Mouse (Mus musculus): ENCODE results near the gene Rasl10a.

DNA sequence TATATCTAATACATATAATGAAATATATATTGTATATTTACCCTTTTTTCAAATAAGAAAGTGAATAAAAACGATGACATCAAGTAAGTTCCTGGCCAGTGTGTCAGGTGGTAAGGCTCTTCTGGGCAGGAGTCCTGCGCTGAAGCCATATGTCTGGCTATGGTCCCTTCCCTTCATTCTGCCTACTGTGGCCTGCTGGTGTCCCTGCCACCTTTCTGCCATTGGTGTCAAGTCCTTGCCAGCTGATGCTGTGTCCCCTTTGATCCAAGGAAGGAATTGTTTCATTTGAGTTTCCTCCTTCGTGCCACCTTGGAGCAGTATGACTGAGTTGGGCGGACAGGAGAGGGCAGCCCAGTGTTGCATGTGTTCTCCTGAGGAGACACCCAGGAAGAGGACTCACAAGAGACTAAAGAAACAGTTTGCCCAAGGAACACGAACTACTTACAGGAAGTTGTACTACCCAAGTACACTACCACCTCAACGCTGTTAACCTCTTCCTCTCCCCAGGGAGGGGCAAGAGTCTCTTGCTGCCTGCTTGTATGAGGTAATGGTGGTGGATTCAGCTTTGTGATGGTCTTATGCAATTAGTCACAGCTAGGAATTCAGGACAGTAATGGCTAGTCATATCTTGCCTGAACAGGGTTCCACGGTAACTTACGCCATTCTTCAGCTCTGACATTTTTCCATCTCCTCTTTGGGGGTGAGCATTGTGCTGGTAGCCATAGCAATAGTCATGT is 15.1 kb upstream of the Rasl10a start:
- TF ChIP-seq CTCF (IDR thresholded peaks at IDR 0.05; ENCODE audit: insufficient read depth, low read length) (no peak), POLR2A (IDR thresholded peaks at IDR 0.05; ENCODE audit: borderline replicate concordance, extremely low read depth, low read depth, low read length) (no peak)

Measured in lung, adult 2 months (tissue).